Mouse (Mus musculus) liver, postnatal 0 days (tissue): ENCODE data around the gene Appl1. TPM values are rescaled to one million over a fixed set of nuclear protein-coding genes. Genes with fewer than 3 reads are reported as not detected.

Experiments
- ATAC-seq: fragments of 200-750 bp; cut with Nextera tagmentation; 2 replicates; pipeline ENCODE4 v1.8.0; 2017; ENCODE audit warnings: mild to moderate bottlenecking, moderate library complexity
- DNase-seq: peaks from one replicate; pipeline ENCODE4 v3.0.0-alpha.2; 2016
- H3K27ac ChIP-seq: fragments of 300-500 bp; sonication (generic); 2 replicates; pipeline ENCODE4 v1.5.1; 2014; ENCODE audit warnings: antibody characterized with exemption, moderate library complexity, mild to moderate bottlenecking, low read depth
- H3K27me3 ChIP-seq: fragments of 300-500 bp; sonication (generic); 2 replicates; pipeline ENCODE4 v1.6.1; 2014; ENCODE audit warnings: low read length, control low read depth, mixed read lengths; ENCODE audit not compliant: insufficient read depth
- H3K36me3 ChIP-seq: fragments of 300-500 bp; sonication (generic); replicated peaks from 2 replicates; pipeline ENCODE4 v1.6.1; 2014; ENCODE audit warnings: mild to moderate bottlenecking, control low read depth, low read length, moderate library complexity, mixed read lengths; ENCODE audit not compliant: insufficient read depth
- H3K4me1 ChIP-seq: fragments of 300-500 bp; sonication (generic); 2 replicates; pipeline ENCODE4 v1.6.1; 2014; ENCODE audit warnings: antibody characterized with exemption, mild to moderate bottlenecking, control low read depth; ENCODE audit not compliant: insufficient read depth
- H3K4me2 ChIP-seq: fragments of 300-500 bp; sonication (generic); 2 replicates; pipeline ENCODE4 v1.6.1; 2014; ENCODE audit warnings: low read depth, mild to moderate bottlenecking, low read length, moderate library complexity, mixed read lengths
- H3K4me3 ChIP-seq: fragments of 300-500 bp; sonication (generic); 2 replicates; pipeline ENCODE4 v1.5.1; 2014; ENCODE audit warnings: low read depth, low read length
- H3K9ac ChIP-seq: fragments of 300-500 bp; sonication (generic); replicated peaks from 2 replicates; pipeline ENCODE4 v1.6.1; 2014; ENCODE audit warnings: mild to moderate bottlenecking, moderate library complexity
- H3K9me3 ChIP-seq: fragments of 300-500 bp; sonication (generic); 2 replicates; pipeline ENCODE4 v1.6.1; 2016; ENCODE audit warnings: mild to moderate bottlenecking, control low read depth, low read length, mixed read lengths
- CTCF ChIP-seq: sonication (generic); IDR thresholded peaks from 2 replicates; pipeline ENCODE4 v1.5.1; 2016; ENCODE audit warnings: antibody characterized with exemption, low read depth
- EP300 ChIP-seq: IDR thresholded peaks from 2 replicates; pipeline ENCODE4 v1.6.1; 2016; ENCODE audit warnings: antibody characterized with exemption, low read depth, mild to moderate bottlenecking
- WGBS: fragments of 180-500 bp; shearing (Covaris S2); extraction: QIAGEN DNeasy Blood & Tissue Kit; methylation state at CpG from one replicate; pipeline ENCODE4 v1.1.7; 2014; ENCODE audit not compliant: insufficient replicate concordance; 5-methylcytosine and 5-hydroxymethylcytosine counted together
- polyA plus RNA-seq: library from polyadenylated mRNA; unstranded; fragments of >200 nt; fragmentation: Nextera tagmentation; extraction: Ambion mirVana; gene quantifications from 2 replicates; pipeline ENCODE4 v1.2.1, GENCODE M21; 2015

Appl1 gene
- polyA plus RNA-seq, 1 experiment from 2014 or later = 8.9 TPM

GRCm38 (mm10) chr14:26887244-26887643 lies 83.8 kb downstream of the Appl1 start:
- H3K9me3 ChIP-seq = no peaks in the 10 kb centered on the region
- no peak for ATAC-seq
- no peak overlapping the region for H3K4me3 ChIP-seq
- no peak overlapping the region for H3K9ac ChIP-seq
- no peak overlapping the region for H3K4me2 ChIP-seq
- H3K27me3 ChIP-seq = no peaks in the 10 kb centered on the region
- H3K36me3 ChIP-seq = no peaks in the 10 kb centered on the region
- DNase-seq = no peak
- H3K27ac ChIP-seq = no peak overlapping the region
- WGBS = 52% methylated on average over 3 of the region's 3 CpGs
- no peaks in the 10 kb centered on the region; the same call in 1 of the 2 replicates for H3K4me1 ChIP-seq
- TF ChIP-seq EP300 (no peak), CTCF (no peak)

GRCm38 (mm10) chr14:26881700-26882099 lies 89.3 kb downstream of the Appl1 start:
- ATAC-seq (no peak), DNase-seq (no peak)
- Histone ChIP-seq H3K9ac (no peak overlapping the region), H3K27ac (no peak overlapping the region), H3K4me3 (no peak overlapping the region), H3K4me2 (no peak overlapping the region), H3K36me3 (no peaks in the 10 kb centered on the region), H3K9me3 (no peaks in the 10 kb centered on the region), H3K27me3 (no peaks in the 10 kb centered on the region), H3K4me1 (no peaks in the 10 kb centered on the region)
- 59% methylated on average over 5 of the region's 5 CpGs for WGBS
- TF ChIP-seq EP300 (no peak), CTCF (no peak)

GRCm38 (mm10) chr14:26879976-26880375 lies 91.1 kb downstream of the Appl1 start:
- Histone ChIP-seq H3K4me1 (no peaks in the 10 kb centered on the region), H3K36me3 (no peaks in the 10 kb centered on the region), H3K9me3 (no peaks in the 10 kb centered on the region), H3K27ac (no peak overlapping the region), H3K4me2 (no peak overlapping the region), H3K9ac (no peak overlapping the region), H3K4me3 (no peak overlapping the region), H3K27me3 (no peaks in the 10 kb centered on the region)
- DNase-seq (no peak), ATAC-seq (no peak)
- WGBS = 69% methylated on average over 2 of the region's 2 CpGs
- TF ChIP-seq EP300 (no peak), CTCF (no peak)

- Histone ChIP-seq H3K4me3 (no peak overlapping the region), H3K9me3 (no peaks in the 10 kb centered on the region), H3K27ac (no peak overlapping the region), H3K9ac (no peak overlapping the region), H3K36me3 (no peaks in the 10 kb centered on the region), H3K27me3 (no peaks in the 10 kb centered on the region), H3K4me2 (no peak overlapping the region), H3K4me1 (no peaks in the 10 kb centered on the region)
- DNase-seq (no peak), ATAC-seq (no peak)
- TF ChIP-seq EP300 (no peak), CTCF (no peak)
- 20% methylated on average over 4 of the region's 4 CpGs for WGBS
Measured at GRCm38 (mm10) chr14:26878756-26879155, 92.3 kb downstream of the Appl1 start.

Other genes starting within 250 kb of the Appl1 start
- gene Asb14, start 76.7 kb downstream of the Appl1 start, polyA plus RNA-seq = 0.14 TPM in 1 of 2 replicates, not detected in the other
- gene Hesx1, start 23.2 kb upstream of the Appl1 start, polyA plus RNA-seq = 1.5 and 2.3 TPM in 2 replicates
- 0.11 and 0.12 TPM in 2 replicates for gene Il17rd, start 67.7 kb upstream of the Appl1 start, polyA plus RNA-seq
- gene Arhgef3, start 143.7 kb upstream of the Appl1 start, polyA plus RNA-seq = 7.7 and 11.4 TPM in 2 replicates